Mouse (Mus musculus) forebrain, embryonic 14.5 days (tissue): ENCODE data around the gene Atl3. TPM values are rescaled to one million over a fixed set of nuclear protein-coding genes. Genes with fewer than 3 reads are reported as not detected.

Experiments
- ATAC-seq: fragments of 200-750 bp; cut with Nextera tagmentation; 2 replicates; pipeline ENCODE4 v1.8.0; 2017; ENCODE audit warnings: mild to moderate bottlenecking, moderate library complexity
- DNase-seq: peaks from one replicate; pipeline ENCODE4 v3.0.0-alpha.2; 2015; ENCODE audit warnings: low spot score
- H3K27ac ChIP-seq: fragments of 300-500 bp; sonication (generic); 2 replicates; pipeline ENCODE4 v1.5.1; 2014; ENCODE audit warnings: low read depth, mild to moderate bottlenecking, control low read depth, low read length, moderate library complexity
- H3K27me3 ChIP-seq: fragments of 300-500 bp; sonication (generic); replicated peaks from 2 replicates; pipeline ENCODE4 v1.6.1; 2014; ENCODE audit warnings: low read length, control low read depth, mixed read lengths; ENCODE audit not compliant: control insufficient read depth, insufficient read depth
- H3K36me3 ChIP-seq: fragments of 300-500 bp; sonication (generic); 2 replicates; pipeline ENCODE4 v1.6.1; 2014; ENCODE audit warnings: low read length, control low read depth; ENCODE audit not compliant: control insufficient read depth, insufficient read depth
- H3K4me1 ChIP-seq: fragments of 300-500 bp; sonication (generic); 2 replicates; pipeline ENCODE4 v1.6.1; 2014; ENCODE audit warnings: antibody characterized with exemption, low read length, control low read depth; ENCODE audit not compliant: control insufficient read depth, insufficient read depth
- H3K4me2 ChIP-seq: fragments of 300-500 bp; sonication (generic); 2 replicates; pipeline ENCODE4 v1.6.1; 2014; ENCODE audit warnings: mild to moderate bottlenecking, control low read depth, low read length
- H3K4me3 ChIP-seq: fragments of 300-500 bp; sonication (generic); 2 replicates; pipeline ENCODE4 v1.5.1; 2014; ENCODE audit warnings: low read depth, low read length, control low read depth
- H3K9ac ChIP-seq: fragments of 300-500 bp; sonication (generic); 2 replicates; pipeline ENCODE4 v1.6.1; 2014; ENCODE audit warnings: mild to moderate bottlenecking, low read length, control low read depth, moderate library complexity
- H3K9me3 ChIP-seq: fragments of 300-500 bp; sonication (generic); replicated peaks from 2 replicates; pipeline ENCODE4 v1.6.1; 2016; ENCODE audit warnings: low read length, control low read depth, mixed read lengths; ENCODE audit not compliant: control insufficient read depth
- WGBS: fragments of 180-500 bp; shearing (Covaris S2); extraction: QIAGEN DNeasy Blood & Tissue Kit; methylation state at CpG from one replicate; pipeline ENCODE4 v1.1.7; 2014; 5-methylcytosine and 5-hydroxymethylcytosine counted together
- polyA plus RNA-seq: library from polyadenylated mRNA; unstranded; fragments of >200 nt; fragmentation: Nextera tagmentation; extraction: Ambion mirVana; gene quantifications from 2 replicates; pipeline ENCODE4 v1.2.1, GENCODE M21; 2014

Atl3 gene
- polyA plus RNA-seq, 1 experiment from 2014 or later = 5.9 TPM

GRCm38 (mm10) chr19:7481541-7482265 lies 12.1 kb upstream of the Atl3 start:
- H3K9ac ChIP-seq = peak overlapping the region; percentile 99
- H3K4me1 ChIP-seq = peaks cover 7% of the 10 kb centered on the region
- DNase-seq = peak; percentile 88
- no peaks in the 10 kb centered on the region for H3K9me3 ChIP-seq
- ATAC-seq = peak; percentile 40
- H3K4me3 ChIP-seq = peak overlapping the region; percentile 94
- WGBS = under 1% methylated on average over 12 of the region's 12 CpGs
- H3K27me3 ChIP-seq = no peaks in the 10 kb centered on the region
- H3K27ac ChIP-seq = peak overlapping the region; percentile 100
- peak overlapping the region; percentile 77 for H3K4me2 ChIP-seq
- no peaks in the 10 kb centered on the region for H3K36me3 ChIP-seq

- Histone ChIP-seq H3K4me3 (peak overlapping the region; percentile 94), H3K9me3 (no peaks in the 10 kb centered on the region), H3K4me2 (peak overlapping the region; percentile 77), H3K9ac (peak overlapping the region; percentile 99), H3K27me3 (no peaks in the 10 kb centered on the region), H3K4me1 (peaks cover 7% of the 10 kb centered on the region), H3K36me3 (no peaks in the 10 kb centered on the region), H3K27ac (peak overlapping the region; percentile 100)
- no peak for DNase-seq
- under 1% methylated on average over 7 of the region's 7 CpGs for WGBS
- ATAC-seq = no peak
Observed at GRCm38 (mm10) chr19:7482266-7482598, 11.6 kb upstream of the Atl3 start.

- under 1% methylated on average over 80 of the region's 80 CpGs for WGBS
- peak within 1 kb of the TSS; percentile 94 for H3K4me3 ChIP-seq
- peak; percentile 92 for ATAC-seq
- peak; percentile 99 for DNase-seq
- peak within 1 kb of the TSS; percentile 99 for H3K9ac ChIP-seq
- H3K4me1 ChIP-seq = peaks cover 7% of the 10 kb centered on the region
- H3K9me3 ChIP-seq = no peaks in the 10 kb centered on the region
- H3K4me2 ChIP-seq = peak within 1 kb of the TSS; percentile 77
- no peaks in the 10 kb centered on the region for H3K27me3 ChIP-seq
- no peaks in the 10 kb centered on the region for H3K36me3 ChIP-seq
- H3K27ac ChIP-seq = peak within 1 kb of the TSS; percentile 100
Observed at GRCm38 (mm10) chr19:7482599-7483511, 11.0 kb upstream of the Atl3 start, which contains the start of gene Rtn3. Gene Rtn3 (minus strand): TSS chr19:7483281.

- peak; percentile 88 for DNase-seq
- peak; percentile 72 for ATAC-seq
- WGBS = under 1% methylated on average over 6 of the region's 6 CpGs
Observed at GRCm38 (mm10) chr19:7483512-7483882, 10.3 kb upstream of the Atl3 start.

GRCm38 (mm10) chr19:7484076-7484475 lies 9.8 kb upstream of the Atl3 start:
- H3K27me3 ChIP-seq = no peaks in the 10 kb centered on the region
- peak overlapping the region; percentile 94 for H3K4me3 ChIP-seq
- H3K27ac ChIP-seq = peak overlapping the region; percentile 100
- peaks cover 7% of the 10 kb centered on the region for H3K4me1 ChIP-seq
- peak; percentile 51 for DNase-seq
- no peak for ATAC-seq
- H3K9me3 ChIP-seq = no peaks in the 10 kb centered on the region
- H3K36me3 ChIP-seq = no peaks in the 10 kb centered on the region
- 0 out of 2 replicates have a peak overlapping the region, but pooled peaks have one; percentile 21 for H3K9ac ChIP-seq
- 68% methylated on average over 5 of the region's 5 CpGs for WGBS
- peak overlapping the region; percentile 77 for H3K4me2 ChIP-seq

More at GRCm38 (mm10) chr19:7483512-7483882, 10.3 kb upstream of the Atl3 start:
- Histone ChIP-seq H3K9ac (peak overlapping the region; percentile 21; the same call in 1 of the 2 replicates), H3K36me3 (no peaks in the 10 kb centered on the region), H3K4me1 (peaks cover 7% of the 10 kb centered on the region), H3K4me3 (peak overlapping the region; percentile 94), H3K4me2 (peak overlapping the region; percentile 77), H3K9me3 (no peaks in the 10 kb centered on the region), H3K27me3 (no peaks in the 10 kb centered on the region), H3K27ac (peak overlapping the region; percentile 100)

- H3K4me2 ChIP-seq = no peak overlapping the region
- H3K27ac ChIP-seq = no peak overlapping the region
- H3K4me3 ChIP-seq = no peak overlapping the region
- 85% methylated on average over 8 of the region's 8 CpGs for WGBS
- DNase-seq = no peak
- H3K9ac ChIP-seq = no peak overlapping the region
- no peaks in the 10 kb centered on the region for H3K27me3 ChIP-seq
- H3K4me1 ChIP-seq = no peaks in the 10 kb centered on the region; the same call in 1 of the 2 replicates
- H3K36me3 ChIP-seq = no peaks in the 10 kb centered on the region
- H3K9me3 ChIP-seq = no peaks in the 10 kb centered on the region
- no peak for ATAC-seq
Observed at GRCm38 (mm10) chr19:7487680-7488079, 6.2 kb upstream of the Atl3 start.

- Histone ChIP-seq H3K27ac (no peak overlapping the region), H3K9me3 (no peaks in the 10 kb centered on the region), H3K4me1 (peaks cover 3% of the 10 kb centered on the region), H3K27me3 (no peaks in the 10 kb centered on the region), H3K36me3 (no peaks in the 10 kb centered on the region), H3K4me2 (no peak overlapping the region), H3K9ac (no peak overlapping the region), H3K4me3 (no peak overlapping the region)
- DNase-seq (no peak), ATAC-seq (no peak)
- WGBS = 88% methylated on average over 6 of the region's 6 CpGs
Observed at GRCm38 (mm10) chr19:7491960-7492359, 1.9 kb upstream of the Atl3 start.

- Histone ChIP-seq H3K27me3 (no peaks in the 10 kb centered on the region), H3K27ac (no peak overlapping the region), H3K36me3 (no peaks in the 10 kb centered on the region), H3K9me3 (no peaks in the 10 kb centered on the region), H3K4me2 (no peak overlapping the region), H3K4me3 (no peak overlapping the region), H3K9ac (no peak overlapping the region), H3K4me1 (peaks cover 3% of the 10 kb centered on the region)
- no peak for ATAC-seq
- no peak for DNase-seq
- 99% methylated on average over 2 of the region's 2 CpGs for WGBS
Observed at GRCm38 (mm10) chr19:7492682-7493081, 1.2 kb upstream of the Atl3 start.
